Mouse (Mus musculus): ENCODE measurements at regions not wholly inside any gene's neighbourhood (a gene's known extent, or its start where the extent isn't known, plus 50 kb on each side); places are given as distances from the start of the nearest gene placed in this dataset.

DNA sequence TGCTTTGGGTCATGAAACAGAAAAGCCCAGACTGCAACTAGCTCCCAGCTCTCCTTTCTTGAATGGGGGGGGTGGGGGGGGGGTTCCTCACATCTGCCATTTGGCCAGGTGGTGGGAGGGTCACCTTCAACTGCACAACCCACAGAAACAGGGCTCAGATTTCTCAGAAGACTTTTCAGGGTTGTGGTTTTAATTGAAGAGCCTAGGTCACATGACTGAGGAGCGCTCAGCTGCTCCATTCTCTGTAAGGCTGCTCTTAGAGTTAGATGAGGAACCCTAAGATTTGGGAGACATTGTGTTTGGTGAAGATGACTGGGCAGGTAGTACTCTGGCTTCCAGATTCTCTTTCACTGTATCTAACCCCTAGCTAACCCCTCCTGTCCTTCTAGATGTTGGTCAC is 225.8 kb upstream of the Vstm2b start:
- H3K4me3 ChIP-seq (ENCODE audit: insufficient read depth, low read depth, low read length), result no peak overlapping the region
- H3K27ac ChIP-seq (ENCODE audit: insufficient read depth, low read depth, low read length), result no peak overlapping the region
- 79% methylated on average over 1 of the region's 1 CpGs for WGBS
- peaks cover 3% of the 10 kb centered on the region for H3K4me1 ChIP-seq (ENCODE audit: control insufficient read depth, insufficient read depth, low read length)
- no peak for TF ChIP-seq POLR2A (IDR thresholded peaks at IDR 0.05; ENCODE audit: low read depth, low read length)
- TF ChIP-seq CTCF (conservative IDR thresholded peaks at IDR 0.05; ENCODE audit: insufficient read depth, insufficient read length, low read depth, low read length), result no peak
- DNase-seq, result no peak
- H3K27me3 ChIP-seq (replicated peaks; ENCODE audit: control insufficient read depth, insufficient read depth, low read length), result no peaks in the 10 kb centered on the region
- no peaks in the 10 kb centered on the region for H3K36me3 ChIP-seq (ENCODE audit: control insufficient read depth, insufficient read depth, low read length)

DNA sequence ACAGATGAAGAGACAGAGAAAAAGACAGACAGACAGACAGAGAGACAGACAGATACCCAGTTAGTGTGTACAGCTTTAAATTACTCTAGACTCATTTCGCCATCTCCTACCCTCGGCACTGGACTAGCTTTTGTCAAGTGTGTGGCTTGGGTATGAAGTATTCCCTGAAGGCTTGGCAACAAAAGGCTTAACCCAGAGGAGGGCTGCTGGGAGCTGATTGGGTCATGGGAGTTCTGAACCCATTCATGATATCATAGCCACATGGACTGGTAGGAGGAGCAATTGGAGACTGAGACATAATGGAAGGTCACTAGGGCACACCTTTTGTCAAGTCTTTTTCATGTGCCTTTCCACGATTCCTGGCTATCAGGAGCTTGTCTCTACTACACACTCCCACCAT is 223.7 kb upstream of the Vstm2b start:
- DNase-seq, result no peak
- Histone ChIP-seq H3K4me1 (ENCODE audit: control insufficient read depth, insufficient read depth, low read length) (peaks cover 10% of the 10 kb centered on the region), H3K27me3 (replicated peaks; ENCODE audit: control insufficient read depth, insufficient read depth, low read length) (no peaks in the 10 kb centered on the region), H3K36me3 (ENCODE audit: control insufficient read depth, insufficient read depth, low read length) (no peaks in the 10 kb centered on the region), H3K27ac (ENCODE audit: insufficient read depth, low read depth, low read length) (no peak overlapping the region), H3K4me3 (ENCODE audit: insufficient read depth, low read depth, low read length) (no peak overlapping the region)
- WGBS, result 84% methylated on average over 3 of the region's 3 CpGs
- TF ChIP-seq POLR2A (IDR thresholded peaks at IDR 0.05; ENCODE audit: low read depth, low read length) (no peak), CTCF (conservative IDR thresholded peaks at IDR 0.05; ENCODE audit: insufficient read depth, insufficient read length, low read depth, low read length) (no peak)

DNA sequence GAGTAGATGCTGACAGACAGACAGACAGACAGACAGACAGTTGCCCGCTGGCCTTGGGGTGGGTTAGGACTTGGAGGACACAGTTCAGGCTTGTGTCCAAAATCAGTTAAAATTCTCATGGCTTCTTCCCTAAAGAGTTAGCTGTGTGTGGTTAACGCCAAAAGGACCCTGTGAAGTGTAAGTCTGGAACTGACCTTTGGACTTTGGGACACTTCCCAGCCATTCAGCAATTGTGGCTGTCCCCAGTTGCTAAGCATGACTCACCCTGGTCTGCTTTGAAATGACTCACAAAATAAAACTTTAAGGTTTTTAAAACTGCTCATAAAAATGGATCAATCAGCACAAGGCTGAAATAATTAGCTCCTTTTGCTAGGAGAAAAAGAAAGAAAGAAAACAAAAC is 220.5 kb upstream of the Vstm2b start:
- TF ChIP-seq POLR2A (IDR thresholded peaks at IDR 0.05; ENCODE audit: low read depth, low read length), result no peak
- no peak for TF ChIP-seq CTCF (conservative IDR thresholded peaks at IDR 0.05; ENCODE audit: insufficient read depth, insufficient read length, low read depth, low read length)
- peak; percentile 90 for DNase-seq
- WGBS, result 42% methylated on average over 2 of the region's 2 CpGs
- H3K36me3 ChIP-seq (ENCODE audit: control insufficient read depth, insufficient read depth, low read length), result no peaks in the 10 kb centered on the region
- H3K27ac ChIP-seq (ENCODE audit: insufficient read depth, low read depth, low read length), result peak overlapping the region; percentile 29; the same call in 1 of the 2 replicates
- H3K4me1 ChIP-seq (ENCODE audit: control insufficient read depth, insufficient read depth, low read length), result peaks cover 23% of the 10 kb centered on the region
- no peak overlapping the region for H3K4me3 ChIP-seq (ENCODE audit: insufficient read depth, low read depth, low read length)
- H3K27me3 ChIP-seq (replicated peaks; ENCODE audit: control insufficient read depth, insufficient read depth, low read length), result no peaks in the 10 kb centered on the region

DNA sequence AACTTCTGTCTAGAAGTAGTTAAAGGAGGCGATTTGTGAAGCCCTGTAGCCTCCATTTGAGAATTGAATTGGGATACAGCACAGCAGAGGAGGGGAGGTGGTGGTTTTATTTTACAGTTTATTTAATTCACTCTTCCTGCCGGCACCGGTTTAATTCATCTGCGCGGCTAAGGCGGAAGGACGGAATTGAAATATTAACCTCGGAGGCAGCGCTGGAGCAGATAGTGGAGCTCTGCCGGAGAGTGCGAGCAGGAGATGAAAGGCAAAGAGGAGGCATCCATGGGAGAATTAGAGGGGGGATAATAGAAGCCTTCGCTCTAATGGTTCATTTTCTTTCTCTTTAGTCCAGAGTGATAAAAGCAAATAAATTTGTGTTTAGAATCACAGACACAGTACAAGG is 217.6 kb upstream of the Vstm2b start:
- Histone ChIP-seq H3K4me3 (ENCODE audit: insufficient read depth, low read depth, low read length) (no peak overlapping the region), H3K27me3 (replicated peaks; ENCODE audit: control insufficient read depth, insufficient read depth, low read length) (no peaks in the 10 kb centered on the region), H3K4me1 (ENCODE audit: control insufficient read depth, insufficient read depth, low read length) (peaks cover 30% of the 10 kb centered on the region), H3K27ac (ENCODE audit: insufficient read depth, low read depth, low read length) (no peak overlapping the region; the same call in 1 of the 2 replicates), H3K36me3 (ENCODE audit: control insufficient read depth, insufficient read depth, low read length) (no peaks in the 10 kb centered on the region)
- DNase-seq, result peak; percentile 53
- TF ChIP-seq CTCF (conservative IDR thresholded peaks at IDR 0.05; ENCODE audit: insufficient read depth, insufficient read length, low read depth, low read length) (no peak), POLR2A (IDR thresholded peaks at IDR 0.05; ENCODE audit: low read depth, low read length) (no peak)
- 40% methylated on average over 12 of the region's 12 CpGs for WGBS

DNA sequence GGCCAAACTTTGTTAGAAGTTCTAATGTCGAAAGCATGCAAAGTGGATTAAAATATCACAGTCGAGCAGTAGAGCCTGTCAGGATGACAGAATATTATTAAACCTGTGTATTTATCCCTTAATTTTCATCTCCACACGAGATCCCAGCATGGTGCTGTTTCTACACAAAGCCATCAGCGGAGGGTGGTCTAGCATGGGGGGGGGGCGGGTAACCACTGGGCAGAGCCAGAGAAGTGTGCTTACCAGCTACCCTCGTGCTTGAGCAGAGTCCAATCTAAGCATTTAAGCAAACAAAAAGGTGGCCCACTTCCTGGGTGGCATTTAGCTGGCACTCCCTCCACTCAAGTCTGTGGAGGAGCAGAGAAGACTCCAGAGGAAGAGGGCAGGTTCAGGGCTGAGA is 217.1 kb upstream of the Vstm2b start:
- H3K27ac ChIP-seq (ENCODE audit: insufficient read depth, low read depth, low read length), result no peak overlapping the region
- no peaks in the 10 kb centered on the region for H3K36me3 ChIP-seq (ENCODE audit: control insufficient read depth, insufficient read depth, low read length)
- TF ChIP-seq POLR2A (IDR thresholded peaks at IDR 0.05; ENCODE audit: low read depth, low read length) (no peak), CTCF (conservative IDR thresholded peaks at IDR 0.05; ENCODE audit: insufficient read depth, insufficient read length, low read depth, low read length) (no peak)
- 35% methylated on average over 6 of the region's 6 CpGs for WGBS
- no peak overlapping the region for H3K4me3 ChIP-seq (ENCODE audit: insufficient read depth, low read depth, low read length)
- no peaks in the 10 kb centered on the region for H3K27me3 ChIP-seq (replicated peaks; ENCODE audit: control insufficient read depth, insufficient read depth, low read length)
- peaks cover 30% of the 10 kb centered on the region for H3K4me1 ChIP-seq (ENCODE audit: control insufficient read depth, insufficient read depth, low read length)
- peak; percentile 35 for DNase-seq

DNA sequence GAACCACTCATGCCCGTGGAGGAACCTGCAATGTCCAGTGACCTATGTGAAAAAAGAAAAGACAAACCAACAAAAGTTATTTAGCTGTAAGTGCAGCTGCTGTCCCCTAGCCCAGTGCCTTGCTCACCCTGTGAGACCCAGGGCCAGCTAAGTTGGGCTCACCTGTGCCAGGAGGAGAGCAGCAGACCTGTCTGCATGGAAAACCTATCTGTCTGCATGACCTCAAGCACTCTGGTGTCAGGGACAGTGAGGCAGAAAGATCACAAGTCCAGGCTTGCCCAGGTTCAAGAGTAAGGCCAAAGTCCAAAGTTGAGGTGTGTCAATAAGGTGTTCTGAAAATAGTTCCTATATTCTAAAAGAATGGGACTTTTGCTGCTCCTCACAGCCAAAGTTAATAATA is 215.0 kb upstream of the Vstm2b start:
- Histone ChIP-seq H3K36me3 (ENCODE audit: control insufficient read depth, insufficient read depth, low read length) (no peaks in the 10 kb centered on the region), H3K4me1 (ENCODE audit: control insufficient read depth, insufficient read depth, low read length) (peaks cover 22% of the 10 kb centered on the region), H3K27me3 (replicated peaks; ENCODE audit: control insufficient read depth, insufficient read depth, low read length) (no peaks in the 10 kb centered on the region), H3K4me3 (ENCODE audit: insufficient read depth, low read depth, low read length) (no peak overlapping the region), H3K27ac (ENCODE audit: insufficient read depth, low read depth, low read length) (peak overlapping the region; percentile 89)
- TF ChIP-seq CTCF (conservative IDR thresholded peaks at IDR 0.05; ENCODE audit: insufficient read depth, insufficient read length, low read depth, low read length) (no peak), POLR2A (IDR thresholded peaks at IDR 0.05; ENCODE audit: low read depth, low read length) (no peak)
- peak; percentile 93 for DNase-seq
- WGBS, result 5% methylated on average over 1 of the region's 1 CpGs

DNA sequence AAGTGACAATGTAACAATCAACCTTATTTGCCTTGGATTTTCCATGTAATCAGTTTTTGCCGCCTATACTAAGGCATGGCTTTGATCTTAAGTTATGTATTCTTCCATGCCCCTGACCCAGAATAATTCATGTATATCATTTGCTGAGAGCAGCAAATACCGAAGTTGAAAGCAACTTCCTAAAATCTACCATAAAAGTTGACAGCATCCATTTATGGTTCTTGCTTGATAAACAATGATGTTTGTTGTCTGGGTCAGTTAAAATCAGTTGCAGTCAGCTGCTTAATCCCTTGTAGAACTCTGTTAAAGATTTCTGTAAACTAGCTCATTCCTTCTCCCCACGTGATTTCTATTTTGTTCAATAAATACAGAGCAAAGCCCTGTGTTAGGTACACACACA is 214.5 kb upstream of the Vstm2b start:
- Histone ChIP-seq H3K27ac (ENCODE audit: insufficient read depth, low read depth, low read length) (peak overlapping the region; percentile 89), H3K36me3 (ENCODE audit: control insufficient read depth, insufficient read depth, low read length) (no peaks in the 10 kb centered on the region), H3K4me3 (ENCODE audit: insufficient read depth, low read depth, low read length) (no peak overlapping the region), H3K4me1 (ENCODE audit: control insufficient read depth, insufficient read depth, low read length) (peaks cover 20% of the 10 kb centered on the region), H3K27me3 (replicated peaks; ENCODE audit: control insufficient read depth, insufficient read depth, low read length) (no peaks in the 10 kb centered on the region)
- no peak for TF ChIP-seq POLR2A (IDR thresholded peaks at IDR 0.05; ENCODE audit: low read depth, low read length)
- TF ChIP-seq CTCF (conservative IDR thresholded peaks at IDR 0.05; ENCODE audit: insufficient read depth, insufficient read length, low read depth, low read length), result no peak
- DNase-seq, result no peak
- 23% methylated on average over 3 of the region's 3 CpGs for WGBS

DNA sequence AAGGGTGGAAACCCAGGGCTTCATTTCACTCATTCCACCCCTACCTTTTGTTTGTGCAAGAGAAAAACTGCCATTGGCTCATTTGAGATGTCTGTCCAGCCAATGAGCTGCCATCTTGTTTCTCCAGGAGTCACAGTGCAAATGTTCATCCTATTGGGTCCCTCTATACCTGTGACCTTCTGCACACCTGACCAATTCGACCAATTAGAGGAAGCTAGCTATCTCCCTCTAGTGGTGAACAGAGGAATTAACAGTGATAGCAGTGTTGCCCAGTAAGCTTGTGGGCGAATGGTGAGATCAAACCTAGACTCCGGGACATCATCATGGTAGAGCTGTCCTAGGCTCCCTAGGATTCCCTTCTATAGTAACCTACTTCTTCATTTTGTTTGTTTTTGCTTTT is 211.1 kb upstream of the Vstm2b start:
- DNase-seq, result no peak
- no peaks in the 10 kb centered on the region for H3K27me3 ChIP-seq (replicated peaks; ENCODE audit: control insufficient read depth, insufficient read depth, low read length)
- WGBS, result 92% methylated on average over 3 of the region's 3 CpGs
- H3K4me1 ChIP-seq (ENCODE audit: control insufficient read depth, insufficient read depth, low read length), result peaks cover 13% of the 10 kb centered on the region
- no peak overlapping the region for H3K27ac ChIP-seq (ENCODE audit: insufficient read depth, low read depth, low read length)
- H3K4me3 ChIP-seq (ENCODE audit: insufficient read depth, low read depth, low read length), result no peak overlapping the region
- no peaks in the 10 kb centered on the region for H3K36me3 ChIP-seq (ENCODE audit: control insufficient read depth, insufficient read depth, low read length)
- TF ChIP-seq POLR2A (IDR thresholded peaks at IDR 0.05; ENCODE audit: low read depth, low read length), result no peak
- TF ChIP-seq CTCF (conservative IDR thresholded peaks at IDR 0.05; ENCODE audit: insufficient read depth, insufficient read length, low read depth, low read length), result peak; percentile 25; the same call in 1 of the 2 replicates
